Mouse (Mus musculus) brain, embryonic 18.5 days (tissue): ENCODE measurements around the gene Sugt1.

ENCODE experiments used
- DNase-seq: peaks from one replicate; pipeline ENCODE4 v3.0.0-alpha.2; 2012; ENCODE audit warnings: low read depth, low spot score

Gene Sugt1

GRCm38 (mm10) chr14:79587139-79587851 is at the start of gene Sugt1:
Sugt1 (plus strand) TSS chr14:79587691.
- peak; percentile 94 for DNase-seq

GRCm38 (mm10) chr14:79537921-79538320 is 49.6 kb upstream of the Sugt1 start:
- no peak for DNase-seq

GRCm38 (mm10) chr14:79541606-79542005 is 45.9 kb upstream of the Sugt1 start:
- DNase-seq: no peak

- DNase-seq: no peak
Measured at GRCm38 (mm10) chr14:79549343-79549742, 38.1 kb upstream of the Sugt1 start.

- DNase-seq: no peak
Measured at GRCm38 (mm10) chr14:79551929-79552328, 35.6 kb upstream of the Sugt1 start.

- no peak for DNase-seq
Measured at GRCm38 (mm10) chr14:79552854-79553253, 34.6 kb upstream of the Sugt1 start.

- DNase-seq: no peak
Measured at GRCm38 (mm10) chr14:79557796-79558195, 29.7 kb upstream of the Sugt1 start.

- DNase-seq: no peak
Measured at GRCm38 (mm10) chr14:79562745-79563144, 24.7 kb upstream of the Sugt1 start.

- no peak for DNase-seq
Measured at GRCm38 (mm10) chr14:79564784-79565183, 22.7 kb upstream of the Sugt1 start.

GRCm38 (mm10) chr14:79573482-79574191 is 13.9 kb upstream of the Sugt1 start:
- DNase-seq: no peak

- DNase-seq: no peak
Measured at GRCm38 (mm10) chr14:79574361-79574760, 13.1 kb upstream of the Sugt1 start.

GRCm38 (mm10) chr14:79583526-79584245 is 3.8 kb upstream of the Sugt1 start:
- no peak for DNase-seq

GRCm38 (mm10) chr14:79586499-79587138 is 872 bp upstream of the Sugt1 start:
- no peak for DNase-seq

GRCm38 (mm10) chr14:79587852-79588229 is 350 bp downstream of the Sugt1 start:
- DNase-seq: peak; percentile 6

- no peak for DNase-seq
Measured at GRCm38 (mm10) chr14:79588534-79588951, 1.1 kb downstream of the Sugt1 start.

- no peak for DNase-seq
Measured at GRCm38 (mm10) chr14:79589401-79589800, 1.9 kb downstream of the Sugt1 start.

GRCm38 (mm10) chr14:79590916-79591315 is 3.4 kb downstream of the Sugt1 start:
- no peak for DNase-seq

- no peak for DNase-seq
Measured at GRCm38 (mm10) chr14:79591611-79592010, 4.1 kb downstream of the Sugt1 start.

- no peak for DNase-seq
Measured at GRCm38 (mm10) chr14:79594069-79594468, 6.6 kb downstream of the Sugt1 start.

- no peak for DNase-seq
Measured at GRCm38 (mm10) chr14:79596602-79597001, 9.1 kb downstream of the Sugt1 start.

GRCm38 (mm10) chr14:79605881-79606280 is 18.4 kb downstream of the Sugt1 start:
- no peak for DNase-seq

GRCm38 (mm10) chr14:79606392-79606791 is 18.9 kb downstream of the Sugt1 start:
- DNase-seq: no peak
